Mouse (Mus musculus) right cerebral cortex, adult 18-20 months (tissue): ENCODE data around the gene Znhit3.
"Not testable (repeated sequence)": the region's sequence is repeated elsewhere in the genome, so short reads cannot be mapped to it uniquely, and the experiment has no call there.

Experiments
- DNase-seq: peaks from one replicate; pipeline ENCODE4 v3.0.0; 2022; ENCODE audit warnings: mixed read lengths

The Znhit3 gene

GRCm38 (mm10) chr11:84919951-84920350, 3.8 kb upstream of the Znhit3 start:
- no peak for DNase-seq

- no peak for DNase-seq
Observed at GRCm38 (mm10) chr11:84919276-84919675, 3.1 kb upstream of the Znhit3 start.

GRCm38 (mm10) chr11:84918425-84918824, 2.3 kb upstream of the Znhit3 start:
- DNase-seq, result peak; percentile 81

GRCm38 (mm10) chr11:84916703-84917300, 636 bp upstream of the Znhit3 start:
- no peak for DNase-seq

- no peak for DNase-seq
Observed at GRCm38 (mm10) chr11:84914673-84915072, 1.5 kb downstream of the Znhit3 start.

GRCm38 (mm10) chr11:84910411-84910810, 5.8 kb downstream of the Znhit3 start:
- no peak for DNase-seq

GRCm38 (mm10) chr11:84908480-84908879, 7.7 kb downstream of the Znhit3 start:
- DNase-seq, result no peak

- no peak for DNase-seq
Observed at GRCm38 (mm10) chr11:84907081-84907480, 9.1 kb downstream of the Znhit3 start.

- DNase-seq, result peak; percentile 74
Observed at GRCm38 (mm10) chr11:84904597-84905144, 11.5 kb downstream of the Znhit3 start.

- DNase-seq, result no peak
Observed at GRCm38 (mm10) chr11:84893113-84893512, 23.1 kb downstream of the Znhit3 start.

GRCm38 (mm10) chr11:84891705-84892104, 24.5 kb downstream of the Znhit3 start:
- DNase-seq, result no peak

GRCm38 (mm10) chr11:84889492-84889891, 26.7 kb downstream of the Znhit3 start:
- no peak for DNase-seq

- DNase-seq, result no peak
Observed at GRCm38 (mm10) chr11:84888025-84888424, 28.1 kb downstream of the Znhit3 start.

GRCm38 (mm10) chr11:84886767-84887511, 29.2 kb downstream of the Znhit3 start:
- no peak for DNase-seq

- no peak for DNase-seq
Observed at GRCm38 (mm10) chr11:84886236-84886635, 29.9 kb downstream of the Znhit3 start.

GRCm38 (mm10) chr11:84885238-84885637, 30.9 kb downstream of the Znhit3 start:
- no peak for DNase-seq

GRCm38 (mm10) chr11:84882346-84882745, 33.8 kb downstream of the Znhit3 start:
- DNase-seq, result no peak

GRCm38 (mm10) chr11:84880971-84881370, 35.2 kb downstream of the Znhit3 start:
- no peak for DNase-seq

- no peak for DNase-seq
Observed at GRCm38 (mm10) chr11:84880465-84880961, 35.7 kb downstream of the Znhit3 start.

GRCm38 (mm10) chr11:84879772-84880464, 36.2 kb downstream of the Znhit3 start, which contains the start of the genes Myo19 and Pigw:
Gene Myo19 (plus strand): TSS chr11:84880148.
Gene Pigw (minus strand): TSS chr11:84880285.
- DNase-seq, result peak; percentile 82

GRCm38 (mm10) chr11:84879007-84879771, 37.0 kb downstream of the Znhit3 start:
- no peak for DNase-seq

GRCm38 (mm10) chr11:84876020-84876419, 40.1 kb downstream of the Znhit3 start:
- not testable (repeated sequence) for DNase-seq
